Mouse (Mus musculus) bone marrow macrophage, adult 2 months (primary cell): ENCODE results near the gene Ccnl2.

Source experiments
- CTCF ChIP-seq: IDR thresholded peaks from 2 replicates; pipeline ENCODE4 v1.5.1; 2012; ENCODE audit warnings: low read depth, mild to moderate bottlenecking, low read length, moderate library complexity
- POLR2A ChIP-seq: IDR thresholded peaks from 2 replicates; pipeline ENCODE4 v1.6.1; 2012; ENCODE audit warnings: mild to moderate bottlenecking, low read depth, low read length, borderline replicate concordance

DNA sequence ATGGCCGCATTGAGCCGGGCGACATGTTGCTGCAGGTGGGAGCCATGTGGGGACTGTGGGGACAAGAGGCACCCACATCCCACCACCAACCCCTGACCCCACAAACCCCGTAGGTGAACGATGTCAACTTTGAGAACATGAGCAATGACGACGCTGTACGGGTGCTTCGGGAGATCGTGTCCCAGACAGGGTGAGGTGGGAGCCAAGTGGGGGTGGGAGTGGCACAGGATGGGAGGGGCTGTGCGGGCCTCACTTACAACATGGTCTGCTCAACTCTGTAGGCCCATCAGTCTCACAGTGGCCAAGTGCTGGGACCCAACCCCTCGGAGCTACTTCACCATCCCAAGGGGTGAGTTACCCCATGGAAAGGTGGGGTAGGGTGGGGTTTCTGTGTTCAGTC lies 42.7 kb downstream of the Ccnl2 start:
- TF ChIP-seq POLR2A (no peak), CTCF (no peak)
